Mouse (Mus musculus) kidney, postnatal 0 days (tissue): ENCODE data around the gene Cort. TPM values are rescaled to one million over a fixed set of nuclear protein-coding genes. Genes with fewer than 3 reads are reported as not detected.

ENCODE experiments used
- ATAC-seq: fragments of 200-750 bp; cut with Nextera tagmentation; replicated peaks from 2 replicates; pipeline ENCODE4 v1.8.0; 2017; ENCODE audit warnings: low read depth, moderate number of reproducible peaks, moderate TSS enrichment, moderate library complexity; ENCODE audit not compliant: low FRiP score
- DNase-seq: peaks from one replicate; pipeline ENCODE4 v3.0.0-alpha.2; 2016; ENCODE audit warnings: low spot score
- H3K27ac ChIP-seq: fragments of 300-500 bp; sonication (generic); 2 replicates; pipeline ENCODE4 v1.5.1; 2014; ENCODE audit warnings: mild to moderate bottlenecking
- H3K27me3 ChIP-seq: fragments of 300-500 bp; sonication (generic); 2 replicates; pipeline ENCODE4 v1.6.1; 2014; ENCODE audit warnings: low read length, mixed read lengths; ENCODE audit not compliant: insufficient read depth
- H3K36me3 ChIP-seq: fragments of 300-500 bp; sonication (generic); 2 replicates; pipeline ENCODE4 v1.6.1; 2014; ENCODE audit warnings: low read length, mixed read lengths; ENCODE audit not compliant: insufficient read depth
- H3K4me1 ChIP-seq: fragments of 300-500 bp; sonication (generic); replicated peaks from 2 replicates; pipeline ENCODE4 v1.6.1; 2014; ENCODE audit warnings: antibody characterized with exemption, low read length, mixed read lengths; ENCODE audit not compliant: insufficient read depth
- H3K4me2 ChIP-seq: fragments of 300-500 bp; sonication (generic); 2 replicates; pipeline ENCODE4 v1.6.1; 2014; ENCODE audit warnings: mild to moderate bottlenecking, low read length, moderate library complexity, mixed read lengths
- H3K4me3 ChIP-seq: fragments of 300-500 bp; sonication (generic); replicated peaks from 2 replicates; pipeline ENCODE4 v1.5.1; 2014; ENCODE audit warnings: low read depth, low read length
- H3K9ac ChIP-seq: fragments of 300-500 bp; sonication (generic); 2 replicates; pipeline ENCODE4 v1.6.1; 2014; ENCODE audit warnings: low read depth, low read length
- H3K9me3 ChIP-seq: fragments of 300-500 bp; sonication (generic); replicated peaks from 2 replicates; pipeline ENCODE4 v1.6.1; 2016; ENCODE audit warnings: low read length, inconsistent platforms, mixed read lengths
- CTCF ChIP-seq: IDR thresholded peaks from 2 replicates; pipeline ENCODE4 v1.5.1; 2016; ENCODE audit warnings: antibody characterized with exemption, low read depth, mild to moderate bottlenecking, moderate library complexity
- WGBS: fragments of 180-500 bp; shearing (Covaris S2); extraction: QIAGEN DNeasy Blood & Tissue Kit; methylation state at CpG from one replicate; pipeline ENCODE4 v1.1.7; 2014; 5-methylcytosine and 5-hydroxymethylcytosine counted together
- polyA plus RNA-seq: library from polyadenylated mRNA; unstranded; fragments of >200 nt; fragmentation: Nextera tagmentation; extraction: Ambion mirVana; gene quantifications from 2 replicates; pipeline ENCODE4 v1.2.1, GENCODE M21; 2015

The Cort gene
- polyA plus RNA-seq, 1 experiment from 2014 or later: 0.18 TPM

GRCm38 (mm10) chr4:149138515-149138914 is 12.0 kb upstream of the Cort start:
- Histone ChIP-seq H3K9ac (no peak overlapping the region), H3K4me1 (no peaks in the 10 kb centered on the region), H3K9me3 (no peaks in the 10 kb centered on the region), H3K27me3 (no peaks in the 10 kb centered on the region), H3K36me3 (no peaks in the 10 kb centered on the region), H3K27ac (no peak overlapping the region), H3K4me2 (no peak overlapping the region), H3K4me3 (no peak overlapping the region)
- TF ChIP-seq CTCF: no peak
- WGBS: 70% methylated on average over 8 of the region's 8 CpGs
- DNase-seq: no peak
- ATAC-seq: no peak

- TF ChIP-seq CTCF: peak; percentile 98
- DNase-seq: peak; percentile 94
- 2% methylated on average over 68 of the region's 68 CpGs for WGBS
These were observed 10.6 kb upstream of the Cort start, which contains the start of gene Cenps for GRCm38 (mm10) chr4:149136982-149137770. Cenps (minus strand) TSS chr4:149137629.

GRCm38 (mm10) chr4:149136116-149136850 is 9.7 kb upstream of the Cort start:
- H3K4me3 ChIP-seq: peak overlapping the region; percentile 57
- H3K27ac ChIP-seq: no peak overlapping the region; the same call in 1 of the 2 replicates
- H3K4me1 ChIP-seq: no peaks in the 10 kb centered on the region
- H3K27me3 ChIP-seq: no peaks in the 10 kb centered on the region
- H3K9me3 ChIP-seq: no peaks in the 10 kb centered on the region
- ATAC-seq (no peak), DNase-seq (no peak)
- TF ChIP-seq CTCF: no peak
- H3K36me3 ChIP-seq: no peaks in the 10 kb centered on the region
- WGBS: 62% methylated on average over 18 of the region's 18 CpGs
- peak overlapping the region; percentile 70; the same call in 1 of the 2 replicates for H3K9ac ChIP-seq
- H3K4me2 ChIP-seq: peak overlapping the region; percentile 66

More at GRCm38 (mm10) chr4:149136982-149137770, 10.6 kb upstream of the Cort start, which contains the start of gene Cenps:
- Histone ChIP-seq H3K4me2 (peak within 1 kb of the TSS; percentile 66), H3K4me1 (no peaks in the 10 kb centered on the region), H3K9ac (peak within 1 kb of the TSS; percentile 70), H3K36me3 (no peaks in the 10 kb centered on the region), H3K9me3 (no peaks in the 10 kb centered on the region), H3K27ac (peak within 1 kb of the TSS; percentile 77), H3K27me3 (no peaks in the 10 kb centered on the region), H3K4me3 (peak within 1 kb of the TSS; percentile 57)
- peak; percentile 91 for ATAC-seq

- no peaks in the 10 kb centered on the region for H3K36me3 ChIP-seq
- H3K4me1 ChIP-seq: no peaks in the 10 kb centered on the region
- H3K9ac ChIP-seq: no peak overlapping the region
- H3K9me3 ChIP-seq: no peaks in the 10 kb centered on the region
- DNase-seq (no peak), ATAC-seq (no peak)
- no peak overlapping the region for H3K4me3 ChIP-seq
- TF ChIP-seq CTCF: no peak
- no peak overlapping the region for H3K27ac ChIP-seq
- H3K27me3 ChIP-seq: no peaks in the 10 kb centered on the region
- 72% methylated on average over 5 of the region's 5 CpGs for WGBS
- no peak overlapping the region for H3K4me2 ChIP-seq
These were observed 6.8 kb upstream of the Cort start for GRCm38 (mm10) chr4:149133395-149133794.

GRCm38 (mm10) chr4:149131789-149132565 is 5.4 kb upstream of the Cort start:
- Histone ChIP-seq H3K4me2 (no peak overlapping the region), H3K9me3 (no peaks in the 10 kb centered on the region), H3K4me1 (no peaks in the 10 kb centered on the region), H3K36me3 (no peaks in the 10 kb centered on the region), H3K9ac (no peak overlapping the region), H3K4me3 (no peak overlapping the region), H3K27me3 (no peaks in the 10 kb centered on the region), H3K27ac (no peak overlapping the region)
- no peak for TF ChIP-seq CTCF
- ATAC-seq (no peak), DNase-seq (no peak)
- 71% methylated on average over 21 of the region's 21 CpGs for WGBS
